Mouse (Mus musculus) ES-E14 (cell line): ENCODE results near the gene Dbn1. TPM values are rescaled to one million over a fixed set of nuclear protein-coding genes. Genes with fewer than 3 reads are reported as not detected.

Experiments used
- DNase-seq: peaks from one replicate; pipeline ENCODE4 v3.0.0-alpha.2; 2013; ENCODE audit warnings: low read depth, low spot score
- H3K27ac ChIP-seq: 2 replicates; pipeline ENCODE4 v1.5.1; 2012; ENCODE audit warnings: low read depth, mild to moderate bottlenecking, low read length, moderate library complexity, mixed read lengths; ENCODE audit not compliant: poor library complexity, insufficient read depth, severe bottlenecking
- H3K36me3 ChIP-seq: 2 replicates; pipeline ENCODE4 v1.6.1; 2012; ENCODE audit warnings: mild to moderate bottlenecking, low read length, moderate library complexity, mixed read lengths; ENCODE audit not compliant: control insufficient read depth, poor library complexity, insufficient read depth, severe bottlenecking
- H3K4me1 ChIP-seq, 2 experiments: fragments of 150-350 bp in 1 of 2; sonication (generic) in 1 of 2; 2 replicates each; pipeline ENCODE4 v1.6.1; 2012; ENCODE audit warnings: low read length in 2 of 2, mild to moderate bottlenecking in 1 of 2, mixed read lengths in 1 of 2; ENCODE audit not compliant: control insufficient read depth in 2 of 2, insufficient read depth in 2 of 2, poor library complexity in 1 of 2
- H3K4me3 ChIP-seq, 2 experiments: fragments of 150-350 bp in 1 of 2; sonication (generic) in 1 of 2; 2 replicates each; pipeline ENCODE4 v1.5.1; 2012; ENCODE audit warnings: low read length in 2 of 2, low read depth in 1 of 2, mild to moderate bottlenecking in 1 of 2, mixed read lengths in 1 of 2; ENCODE audit not compliant: insufficient read depth in 1 of 2, poor library complexity in 1 of 2, severe bottlenecking in 1 of 2
- H3K9ac ChIP-seq: 2 replicates; pipeline ENCODE4 v1.6.1; 2012; ENCODE audit warnings: low read depth, mild to moderate bottlenecking, low read length, mixed read lengths; ENCODE audit not compliant: poor library complexity, insufficient read depth, severe bottlenecking
- H3K9me3 ChIP-seq: fragments of 150-350 bp; sonication (generic); 2 replicates; pipeline ENCODE4 v1.6.1; 2012; ENCODE audit warnings: low read depth, mild to moderate bottlenecking, low read length; ENCODE audit not compliant: control insufficient read depth, insufficient read depth
- CHD2 ChIP-seq: IDR thresholded peaks from 2 replicates; pipeline ENCODE4 v1.6.1; 2014; ENCODE audit warnings: mild to moderate bottlenecking, low read depth, low read length, inconsistent platforms
- HCFC1 ChIP-seq: IDR thresholded peaks from 2 replicates; pipeline ENCODE4 v1.6.1; 2012; ENCODE audit warnings: low read length, inconsistent platforms, borderline replicate concordance; ENCODE audit not compliant: insufficient read depth
- MAFK ChIP-seq: IDR thresholded peaks from 2 replicates; pipeline ENCODE4 v1.6.1; 2014; ENCODE audit warnings: mild to moderate bottlenecking, low read depth, low read length, inconsistent platforms; ENCODE audit not compliant: insufficient read depth
- ZC3H11A ChIP-seq: IDR thresholded peaks from 2 replicates; pipeline ENCODE4 v1.6.1; 2012; ENCODE audit warnings: low read depth, mild to moderate bottlenecking, inconsistent platforms, low read length, borderline replicate concordance
- ZNF384 ChIP-seq: IDR thresholded peaks from 2 replicates; pipeline ENCODE4 v1.6.1; 2012; ENCODE audit warnings: low read depth, low read length, inconsistent platforms
- in situ Hi-C, 2 experiments: fragments of 600-800 bp; cut with MboI; formaldehyde crosslinking; loops; one replicate each; pipeline ENCODE4 v1.15.1; 2025; ENCODE audit warnings: low sequenced_read_pairs in 2 of 2, inconsistent platforms in 1 of 2; ENCODE audit not compliant: unreplicated experiment in 2 of 2
- total RNA-seq: library from RNA; depleted of rRNA; stranded (reverse); fragments of 300-350 nt; gene quantifications from 2 replicates; pipeline ENCODE4 v1.2.3, GENCODE M21; 2012

Dbn1 gene
- total RNA-seq, 1 experiment, result 77.0 TPM

- in situ Hi-C loops, result no loop called here
- H3K27ac ChIP-seq, result no peak overlapping the region
Measured at GRCm38 (mm10) chr13:55523951-55524600, 36.2 kb upstream of the Dbn1 start.

GRCm38 (mm10) chr13:55523278-55523677 is 35.4 kb upstream of the Dbn1 start:
- H3K4me3 ChIP-seq, result peak overlapping the region; percentile 31 to 57; a peak in 3 of 4 replicates
- no peak overlapping the region for H3K27ac ChIP-seq
- peak overlapping the region; percentile 8; the same call in 1 of the 2 replicates for H3K9ac ChIP-seq
- in situ Hi-C loops, result no loop called here
- H3K9me3 ChIP-seq, result no peaks in the 10 kb centered on the region
- TF ChIP-seq CHD2 (no peak), HCFC1 (no peak), MAFK (no peak), ZC3H11A (no peak), ZNF384 (no peak)
- DNase-seq, result no peak
- no peaks in the 10 kb centered on the region for H3K36me3 ChIP-seq
- peaks cover 4 to 5% of the 10 kb centered on the region in 2 experiments; a peak in 2 of 4 replicates for H3K4me1 ChIP-seq

More at GRCm38 (mm10) chr13:55523951-55524600, 36.2 kb upstream of the Dbn1 start:
- no peak for DNase-seq
- no peak for TF ChIP-seq MAFK
- TF ChIP-seq CHD2, result no peak
- no peak for TF ChIP-seq ZNF384
- no peak for TF ChIP-seq ZC3H11A
- no peak for TF ChIP-seq HCFC1
- H3K9me3 ChIP-seq, result no peaks in the 10 kb centered on the region
- peaks cover 4 to 5% of the 10 kb centered on the region in 2 experiments; a peak in 2 of 4 replicates for H3K4me1 ChIP-seq
- peak overlapping the region; percentile 5; the same call in 1 of the 2 replicates for H3K9ac ChIP-seq
- peak overlapping the region; percentile 31 to 57; a peak in 3 of 4 replicates for H3K4me3 ChIP-seq
- no peaks in the 10 kb centered on the region for H3K36me3 ChIP-seq

- Histone ChIP-seq H3K4me1 (peaks cover 4 to 5% of the 10 kb centered on the region in 2 experiments; a peak in 2 of 4 replicates), H3K36me3 (no peaks in the 10 kb centered on the region), H3K4me3 (peak overlapping the region; percentile 31 to 57; a peak in 2 of 4 replicates), H3K9me3 (no peaks in the 10 kb centered on the region), H3K27ac (no peak overlapping the region), H3K9ac (peak overlapping the region; percentile 8; the same call in 1 of the 2 replicates)
- in situ Hi-C loops, result no loop called here
- no peak for DNase-seq
- TF ChIP-seq ZNF384 (no peak), CHD2 (no peak), HCFC1 (no peak), MAFK (no peak), ZC3H11A (no peak)
Measured at GRCm38 (mm10) chr13:55522730-55523129, 34.8 kb upstream of the Dbn1 start.

GRCm38 (mm10) chr13:55519606-55520005 is 31.7 kb upstream of the Dbn1 start:
- Histone ChIP-seq H3K9me3 (no peaks in the 10 kb centered on the region), H3K36me3 (no peaks in the 10 kb centered on the region), H3K4me3 (no peak overlapping the region), H3K27ac (no peak overlapping the region), H3K9ac (no peak overlapping the region), H3K4me1 (peaks cover 4% of the 10 kb centered on the region in 2 experiments; a peak in 2 of 4 replicates)
- DNase-seq, result no peak
- no peak for TF ChIP-seq CHD2
- TF ChIP-seq ZC3H11A, result no peak
- TF ChIP-seq HCFC1, result no peak
- TF ChIP-seq ZNF384, result no peak
- TF ChIP-seq MAFK, result no peak
- in situ Hi-C loops, result no loop called here
